Mouse (Mus musculus) adrenal gland, adult 18-20 months (tissue): Measurements from ENCODE around the gene Cacna2d2. TPM values are rescaled to one million over a fixed set of nuclear protein-coding genes. Genes with fewer than 3 reads are reported as not detected.

Source experiments
- DNase-seq, 2 experiments: peaks; one replicate each; pipeline ENCODE4 v3.0.0; 2021 to 2022; ENCODE audit warnings: low spot score in 2 of 2
- total RNA-seq, 2 experiments: library from RNA; stranded (reverse); gene quantifications; 1 replicate in 1 of 2; 2 replicates in 1 of 2; pipeline ENCODE4 v1.2.3; 2021

Gene Cacna2d2
- total RNA-seq, 2 experiments from 2014 or later, result 5.8 to 6.9 TPM

DNA sequence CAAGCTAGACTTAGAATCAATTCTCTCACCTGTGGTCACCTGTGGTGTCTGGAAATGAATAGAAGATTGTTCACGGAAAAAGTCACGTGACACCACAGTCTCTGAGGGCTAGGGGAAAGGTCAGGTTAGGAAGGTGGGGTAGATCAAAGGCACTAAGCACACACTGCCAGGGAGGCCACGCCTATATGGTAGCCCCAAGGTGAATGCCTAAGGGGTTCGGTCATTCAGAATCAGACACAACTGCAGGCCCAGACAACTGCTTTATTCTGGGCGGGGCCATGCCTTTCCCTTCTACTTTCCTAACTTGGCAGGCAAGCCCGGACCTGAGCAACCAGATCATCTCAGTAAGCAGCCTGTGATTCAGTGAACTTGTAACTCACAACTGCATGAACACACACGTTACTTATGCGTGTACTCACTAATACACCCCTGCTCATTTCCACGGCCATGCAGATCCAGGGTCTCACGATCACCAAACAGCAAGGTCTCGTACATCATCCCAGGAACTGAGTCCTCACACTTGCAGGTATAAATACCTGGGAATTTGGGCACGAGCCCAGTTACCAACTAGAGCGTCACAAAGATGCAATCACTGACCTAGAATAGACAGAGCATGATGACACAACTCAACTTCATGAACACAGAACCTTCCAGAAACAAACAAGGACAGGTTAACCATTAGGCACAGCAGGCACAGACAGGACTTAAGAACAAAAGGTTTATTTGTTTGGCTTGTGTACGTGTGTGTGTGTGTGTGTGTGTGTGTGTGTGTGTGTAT, 176.4 kb downstream of the Cacna2d2 start:
- DNase-seq, result no peak

DNA sequence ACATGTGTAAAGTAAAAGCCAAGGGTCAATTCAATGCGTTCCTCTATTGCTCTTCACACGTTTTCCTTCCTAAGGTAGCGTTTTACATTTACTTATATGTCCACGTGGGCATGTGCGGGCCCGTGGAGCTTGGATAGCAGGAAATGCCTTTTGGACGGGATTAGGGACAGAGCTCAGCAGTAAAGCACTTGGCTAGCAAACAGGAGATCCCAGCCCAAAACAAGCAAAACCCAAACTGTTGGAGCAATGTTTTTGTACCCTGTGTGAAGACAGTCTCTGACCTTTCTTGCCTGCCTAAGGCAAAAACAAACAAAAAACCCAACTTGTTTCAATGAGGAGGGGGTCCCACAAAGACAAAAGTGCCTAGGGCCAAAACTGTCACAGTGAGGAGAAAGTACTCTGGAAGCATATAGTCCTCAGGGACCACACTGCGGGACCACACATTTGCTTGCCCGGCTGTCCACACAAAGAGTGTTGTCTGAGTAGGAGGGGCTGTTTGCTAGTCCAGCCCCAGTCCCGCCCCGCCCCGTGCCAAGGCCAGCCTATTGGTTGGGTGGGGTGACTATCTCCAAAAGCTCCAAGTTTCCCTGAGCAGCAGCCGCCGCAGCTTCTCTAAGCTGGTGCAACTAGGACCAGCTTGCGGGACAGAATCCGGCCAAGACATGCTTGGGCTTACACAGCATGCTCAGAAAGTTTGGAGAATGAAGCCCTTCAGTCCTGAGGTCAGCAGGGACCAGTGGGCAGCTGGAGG, 177.1 kb downstream of the Cacna2d2 start, which contains the start of gene Hyal1:
Gene Hyal1 (plus strand): TSS at position 571 of the 751 bp plus-strand sequence.
- DNase-seq, result peak; percentile 62 to 70

GRCm38 (mm10) chr9:107577871-107578270, 178.5 kb downstream of the Cacna2d2 start:
- no peak for DNase-seq

DNA sequence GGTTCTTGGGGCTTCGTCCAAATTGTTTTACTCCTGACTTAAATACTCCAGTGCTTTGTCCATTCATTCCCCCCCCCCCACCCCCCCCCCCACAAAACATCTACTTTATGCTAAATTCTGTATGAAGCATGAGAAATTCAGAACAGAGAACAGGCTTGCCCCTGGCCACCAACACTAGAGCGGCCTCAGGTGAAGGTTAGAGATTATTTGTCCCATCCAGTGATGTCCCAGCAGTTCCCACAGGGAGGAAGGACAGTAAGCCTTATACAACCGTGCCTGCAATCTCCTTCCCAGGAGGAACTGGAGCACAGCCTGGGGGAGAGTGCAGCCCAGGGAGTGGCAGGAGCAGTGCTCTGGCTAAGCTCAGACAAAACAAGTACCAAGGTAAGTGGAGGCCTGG, 179.2 kb downstream of the Cacna2d2 start, which contains the start of gene Naa80:
Gene Naa80 (plus strand): TSS at position 301 of the 400 bp plus-strand sequence.
- DNase-seq, result no peak

Other genes with a start within 250 kb of the Cacna2d2 start
- gene Dock3, start 167.7 kb upstream of the Cacna2d2 start, total RNA-seq, result 1 to 10 TPM; 3.1 to 3.7 TPM
- gene Mapkapk3, start 109.7 kb upstream of the Cacna2d2 start, total RNA-seq, result 10 to 100 TPM; 42.8 to 55.6 TPM
- gene Cish, start 103.6 kb upstream of the Cacna2d2 start, total RNA-seq, result 1 to 10 TPM; 7.9 to 9.9 TPM
- 10 to 100 TPM; 12.9 to 17.4 TPM for gene Hemk1, start 61.3 kb upstream of the Cacna2d2 start, total RNA-seq
- gene 6430571L13Rik, start 59.0 kb upstream of the Cacna2d2 start, total RNA-seq, result 1 to 10 TPM in 1 of 2 experiments, under 1 TPM in 1; 0.30 to 1.3 TPM
- gene Tmem115, start 134.3 kb downstream of the Cacna2d2 start, total RNA-seq, result 10 to 100 TPM; 40.0 to 49.5 TPM
- 10 to 100 TPM; 12.8 to 20.2 TPM for gene Cyb561d2, start 142.6 kb downstream of the Cacna2d2 start, total RNA-seq
- 10 to 100 TPM; 25.8 to 30.9 TPM for gene Nprl2, start 142.6 kb downstream of the Cacna2d2 start, total RNA-seq
- 1 to 10 TPM; 1.0 to 1.1 TPM for gene Zmynd10, start 147.7 kb downstream of the Cacna2d2 start, total RNA-seq
- 10 to 100 TPM; 16.4 to 24.2 TPM for gene Rassf1, start 151.9 kb downstream of the Cacna2d2 start, total RNA-seq
- gene Tusc2, start 163.6 kb downstream of the Cacna2d2 start, total RNA-seq, result 10 to 100 TPM; 53.9 to 54.3 TPM
- 10 to 100 TPM; 34.1 to 45.3 TPM for gene Hyal2, start 168.3 kb downstream of the Cacna2d2 start, total RNA-seq
- gene Hyal1, start 177.3 kb downstream of the Cacna2d2 start, total RNA-seq, result 10 to 100 TPM in 1 of 2 experiments, 1 to 10 TPM in 1; 9.2 to 15.7 TPM
- gene Naa80, start 179.3 kb downstream of the Cacna2d2 start, total RNA-seq, result 10 to 100 TPM; 13.3 to 16.5 TPM
- gene Hyal3, start 181.2 kb downstream of the Cacna2d2 start, total RNA-seq, result 1 to 10 TPM; 1.4 to 1.7 TPM
- gene Ifrd2, start 188.0 kb downstream of the Cacna2d2 start, total RNA-seq, result 10 to 100 TPM; 38.0 to 41.1 TPM
- 1 to 10 TPM; 5.1 to 6.3 TPM for gene Sema3b, start 209.6 kb downstream of the Cacna2d2 start, total RNA-seq
- 100 to 1,000 TPM; 238 to 263 TPM for gene Gnai2, start 235.8 kb downstream of the Cacna2d2 start, total RNA-seq